Mouse (Mus musculus) adrenal gland, postnatal 10 days (tissue): ENCODE measurements around the gene Ube2k. TPM values are rescaled to one million over a fixed set of nuclear protein-coding genes. Genes with fewer than 3 reads are reported as not detected.

ENCODE experiments used
- total RNA-seq, 2 experiments: library from RNA; stranded (reverse); gene quantifications; 2 replicates each; pipeline ENCODE4 v1.2.3; 2021

The Ube2k gene
- total RNA-seq, 2 experiments from 2014 or later = 91.1 to 92.7 TPM

Other genes starting within 250 kb of the Ube2k start
- gene Rfc1, start 201.6 kb upstream of the Ube2k start, total RNA-seq = 10 to 100 TPM; 47.7 to 50.2 TPM
- gene Klb, start 188.9 kb upstream of the Ube2k start, total RNA-seq = 10 to 100 TPM; 19.4 to 19.9 TPM
- gene Rpl9, start 145.8 kb upstream of the Ube2k start, total RNA-seq = 1,000 to 10,000 TPM; 1,097 to 1,198 TPM
- gene Lias, start 145.7 kb upstream of the Ube2k start, total RNA-seq = 10 to 100 TPM; 69.8 to 74.1 TPM
- 10 to 100 TPM; 46.9 to 47.9 TPM for gene Ugdh, start 101.3 kb upstream of the Ube2k start, total RNA-seq
- gene Gm43552, start 44.4 kb upstream of the Ube2k start, total RNA-seq = not detected
- 100 to 1,000 TPM; 115 to 117 TPM for gene Smim14, start within 50 bp of the Ube2k start, total RNA-seq
- 100 to 1,000 TPM in 1 of 2 experiments, 10 to 100 TPM in 1; 81.9 to 110 TPM for gene Pds5a, start 161.0 kb downstream of the Ube2k start, total RNA-seq
- 10 to 100 TPM; 26.0 to 31.2 TPM for gene N4bp2, start 226.3 kb downstream of the Ube2k start, total RNA-seq